Mouse (Mus musculus): ENCODE data around the gene Enox1. TPM values are rescaled to one million over a fixed set of nuclear protein-coding genes. Genes with fewer than 3 reads are reported as not detected.

Gene Enox1
- polyA plus RNA-seq, 1 experiment, result 0.06 TPM

GRCm38 (mm10) chr14:77255711-77256110 is 99.1 kb downstream of the Enox1 start:
- no peak for TF ChIP-seq CTCF (IDR thresholded peaks at IDR 0.05; ENCODE audit: extremely low read depth, insufficient read depth, insufficient read length, insufficient replicate concordance)
- no peak for TF ChIP-seq POLR2A (IDR thresholded peaks at IDR 0.05; ENCODE audit: low read depth, low read length)
- Histone ChIP-seq H3K4me3 (ENCODE audit: extremely low read depth, insufficient read depth, insufficient read length) (no peak overlapping the region), H3K36me3 (ENCODE audit: control insufficient read depth, insufficient read depth, low read length) (no peaks in the 10 kb centered on the region), H3K27ac (ENCODE audit: insufficient read depth, low read length) (no peak overlapping the region), H3K4me1 (ENCODE audit: control insufficient read depth, insufficient read depth, insufficient read length) (no peaks in the 10 kb centered on the region), H3K27me3 (ENCODE audit: control insufficient read depth, insufficient read depth, low read length) (no peaks in the 10 kb centered on the region)
- no peak for DNase-seq (ENCODE audit: low read depth in 1 of 2, low spot score in 2 of 2)
- 91% methylated on average over 6 of the region's 6 CpGs for WGBS

- DNase-seq (ENCODE audit: low read depth in 1 of 2, low spot score in 2 of 2), result no peak
- Histone ChIP-seq H3K36me3 (ENCODE audit: control insufficient read depth, insufficient read depth, low read length) (no peaks in the 10 kb centered on the region), H3K4me1 (ENCODE audit: control insufficient read depth, insufficient read depth, insufficient read length) (no peaks in the 10 kb centered on the region), H3K4me3 (ENCODE audit: extremely low read depth, insufficient read depth, insufficient read length) (no peak overlapping the region), H3K27ac (ENCODE audit: insufficient read depth, low read length) (no peak overlapping the region), H3K27me3 (ENCODE audit: control insufficient read depth, insufficient read depth, low read length) (no peaks in the 10 kb centered on the region)
- 85% methylated on average over 2 of the region's 2 CpGs for WGBS
- TF ChIP-seq POLR2A (IDR thresholded peaks at IDR 0.05; ENCODE audit: low read depth, low read length) (no peak), CTCF (IDR thresholded peaks at IDR 0.05; ENCODE audit: extremely low read depth, insufficient read depth, insufficient read length, insufficient replicate concordance) (no peak)
These were observed 100.4 kb downstream of the Enox1 start for GRCm38 (mm10) chr14:77256943-77257342.

- Histone ChIP-seq H3K27me3 (ENCODE audit: control insufficient read depth, insufficient read depth, low read length) (no peaks in the 10 kb centered on the region), H3K4me3 (ENCODE audit: extremely low read depth, insufficient read depth, insufficient read length) (no peak overlapping the region), H3K36me3 (ENCODE audit: control insufficient read depth, insufficient read depth, low read length) (no peaks in the 10 kb centered on the region), H3K4me1 (ENCODE audit: control insufficient read depth, insufficient read depth, insufficient read length) (no peaks in the 10 kb centered on the region), H3K27ac (ENCODE audit: insufficient read depth, low read length) (no peak overlapping the region)
- no peak for TF ChIP-seq POLR2A (IDR thresholded peaks at IDR 0.05; ENCODE audit: low read depth, low read length)
- TF ChIP-seq CTCF (IDR thresholded peaks at IDR 0.05; ENCODE audit: extremely low read depth, insufficient read depth, insufficient read length, insufficient replicate concordance), result no peak
- DNase-seq (ENCODE audit: low read depth in 1 of 2, low spot score in 2 of 2), result no peak
- WGBS, result 94% methylated on average over 1 of the region's 1 CpGs
These were observed 100.9 kb downstream of the Enox1 start for GRCm38 (mm10) chr14:77257461-77257860.

GRCm38 (mm10) chr14:77258186-77258585 is 101.6 kb downstream of the Enox1 start:
- no peak overlapping the region for H3K27ac ChIP-seq (ENCODE audit: insufficient read depth, low read length)
- 74% methylated on average over 4 of the region's 4 CpGs for WGBS
- DNase-seq (ENCODE audit: low read depth in 1 of 2, low spot score in 2 of 2), result no peak
- no peaks in the 10 kb centered on the region for H3K36me3 ChIP-seq (ENCODE audit: control insufficient read depth, insufficient read depth, low read length)
- TF ChIP-seq CTCF (IDR thresholded peaks at IDR 0.05; ENCODE audit: extremely low read depth, insufficient read depth, insufficient read length, insufficient replicate concordance), result no peak
- TF ChIP-seq POLR2A (IDR thresholded peaks at IDR 0.05; ENCODE audit: low read depth, low read length), result no peak
- no peaks in the 10 kb centered on the region for H3K27me3 ChIP-seq (ENCODE audit: control insufficient read depth, insufficient read depth, low read length)
- no peaks in the 10 kb centered on the region for H3K4me1 ChIP-seq (ENCODE audit: control insufficient read depth, insufficient read depth, insufficient read length)
- H3K4me3 ChIP-seq (ENCODE audit: extremely low read depth, insufficient read depth, insufficient read length), result no peak overlapping the region

GRCm38 (mm10) chr14:77259686-77260085 is 103.1 kb downstream of the Enox1 start:
- DNase-seq (ENCODE audit: low read depth in 1 of 2, low spot score in 2 of 2), result no peak

GRCm38 (mm10) chr14:77260107-77260506 is 103.5 kb downstream of the Enox1 start:
- TF ChIP-seq POLR2A (IDR thresholded peaks at IDR 0.05; ENCODE audit: low read depth, low read length), result no peak
- no peak for TF ChIP-seq CTCF (IDR thresholded peaks at IDR 0.05; ENCODE audit: extremely low read depth, insufficient read depth, insufficient read length, insufficient replicate concordance)
- 86% methylated on average over 4 of the region's 4 CpGs for WGBS
- Histone ChIP-seq H3K4me1 (ENCODE audit: control insufficient read depth, insufficient read depth, insufficient read length) (no peaks in the 10 kb centered on the region), H3K4me3 (ENCODE audit: extremely low read depth, insufficient read depth, insufficient read length) (no peak overlapping the region), H3K36me3 (ENCODE audit: control insufficient read depth, insufficient read depth, low read length) (no peaks in the 10 kb centered on the region), H3K27ac (ENCODE audit: insufficient read depth, low read length) (no peak overlapping the region), H3K27me3 (ENCODE audit: control insufficient read depth, insufficient read depth, low read length) (no peaks in the 10 kb centered on the region)
- no peak for DNase-seq (ENCODE audit: low read depth in 1 of 2, low spot score in 2 of 2)

More at GRCm38 (mm10) chr14:77259686-77260085, 103.1 kb downstream of the Enox1 start:
- TF ChIP-seq CTCF (IDR thresholded peaks at IDR 0.05; ENCODE audit: extremely low read depth, insufficient read depth, insufficient read length, insufficient replicate concordance) (no peak), POLR2A (IDR thresholded peaks at IDR 0.05; ENCODE audit: low read depth, low read length) (no peak)
- Histone ChIP-seq H3K27me3 (ENCODE audit: control insufficient read depth, insufficient read depth, low read length) (no peaks in the 10 kb centered on the region), H3K27ac (ENCODE audit: insufficient read depth, low read length) (no peak overlapping the region), H3K4me3 (ENCODE audit: extremely low read depth, insufficient read depth, insufficient read length) (no peak overlapping the region), H3K36me3 (ENCODE audit: control insufficient read depth, insufficient read depth, low read length) (no peaks in the 10 kb centered on the region), H3K4me1 (ENCODE audit: control insufficient read depth, insufficient read depth, insufficient read length) (no peaks in the 10 kb centered on the region)
- WGBS, result 92% methylated on average over 5 of the region's 5 CpGs

GRCm38 (mm10) chr14:77266805-77267771 is 110.5 kb downstream of the Enox1 start:
- no peaks in the 10 kb centered on the region for H3K4me1 ChIP-seq (ENCODE audit: control insufficient read depth, insufficient read depth, insufficient read length)
- no peak overlapping the region for H3K27ac ChIP-seq (ENCODE audit: insufficient read depth, low read length)
- no peak for DNase-seq (ENCODE audit: low read depth in 1 of 2, low spot score in 2 of 2)
- TF ChIP-seq POLR2A (IDR thresholded peaks at IDR 0.05; ENCODE audit: low read depth, low read length), result no peak
- no peak for TF ChIP-seq CTCF (IDR thresholded peaks at IDR 0.05; ENCODE audit: extremely low read depth, insufficient read depth, insufficient read length, insufficient replicate concordance)
- H3K27me3 ChIP-seq (ENCODE audit: control insufficient read depth, insufficient read depth, low read length), result no peaks in the 10 kb centered on the region
- no peak overlapping the region for H3K4me3 ChIP-seq (ENCODE audit: extremely low read depth, insufficient read depth, insufficient read length)
- H3K36me3 ChIP-seq (ENCODE audit: control insufficient read depth, insufficient read depth, low read length), result no peaks in the 10 kb centered on the region
- WGBS, result 81% methylated on average over 17 of the region's 17 CpGs

Data from spleen, adult 2 months (tissue).